Mouse (Mus musculus) stomach, embryonic 15.5 days (tissue): ENCODE measurements around the gene Nfkbil1. TPM values are rescaled to one million over a fixed set of nuclear protein-coding genes. Genes with fewer than 3 reads are reported as not detected.
A peak's percentile ranks its signal among the peaks of the same experiment; 100 is the strongest.

Source experiments
- ATAC-seq: fragments of 200-750 bp; cut with Nextera tagmentation; 2 replicates; pipeline ENCODE4 v1.8.0; 2017; ENCODE audit warnings: low read depth, moderate number of reproducible peaks, moderate TSS enrichment; ENCODE audit not compliant: insufficient read depth, low FRiP score
- H3K27ac ChIP-seq: fragments of 300-500 bp; sonication (generic); 2 replicates; pipeline ENCODE4 v1.5.1; 2015; ENCODE audit warnings: mild to moderate bottlenecking, inconsistent platforms
- H3K27me3 ChIP-seq: fragments of 300-500 bp; sonication (generic); replicated peaks from 2 replicates; pipeline ENCODE4 v1.6.1; 2015; ENCODE audit warnings: inconsistent platforms
- H3K36me3 ChIP-seq: fragments of 300-500 bp; sonication (generic); 2 replicates; pipeline ENCODE4 v1.6.1; 2015; ENCODE audit warnings: inconsistent platforms
- H3K4me1 ChIP-seq: fragments of 300-500 bp; sonication (generic); 2 replicates; pipeline ENCODE4 v1.6.1; 2015; ENCODE audit warnings: inconsistent platforms
- H3K4me2 ChIP-seq: fragments of 300-500 bp; sonication (generic); 2 replicates; pipeline ENCODE4 v1.6.1; 2015; ENCODE audit warnings: mild to moderate bottlenecking, inconsistent platforms
- H3K4me3 ChIP-seq: fragments of 300-500 bp; sonication (generic); replicated peaks from 2 replicates; pipeline ENCODE4 v1.5.1; 2015; ENCODE audit warnings: inconsistent platforms
- H3K9ac ChIP-seq: fragments of 300-500 bp; sonication (generic); 2 replicates; pipeline ENCODE4 v1.6.1; 2015; ENCODE audit warnings: inconsistent platforms
- H3K9me3 ChIP-seq: fragments of 300-500 bp; sonication (generic); 2 replicates; pipeline ENCODE4 v1.6.1; 2016; ENCODE audit warnings: inconsistent platforms
- WGBS: fragments of 180-500 bp; shearing (Covaris S2); methylation state at CpG from one replicate; pipeline ENCODE4 v1.1.7; 2015; 5-methylcytosine and 5-hydroxymethylcytosine counted together
- polyA plus RNA-seq: library from polyadenylated mRNA; unstranded; fragments of >200 nt; fragmentation: Nextera tagmentation; extraction: Ambion mirVana; gene quantifications from 2 replicates; pipeline ENCODE4 v1.2.1, GENCODE M21; 2015

The Nfkbil1 gene
- polyA plus RNA-seq, 1 experiment from 2014 or later: 12.5 TPM

- Histone ChIP-seq H3K27me3 (0 out of 2 replicates have a peak, but pooled peaks cover 3% of the 10 kb centered on the region), H3K9ac (peak within 1 kb of the TSS; percentile 75), H3K27ac (no peak within 1 kb of the TSS), H3K4me1 (peaks cover 5% of the 10 kb centered on the region; the same call in 1 of the 2 replicates), H3K4me3 (peak within 1 kb of the TSS; percentile 69), H3K36me3 (no peaks in the 10 kb centered on the region), H3K4me2 (peak within 1 kb of the TSS; percentile 99), H3K9me3 (no peaks in the 10 kb centered on the region)
- ATAC-seq: peak; percentile 87
- 1% methylated on average over 70 of the region's 73 CpGs for WGBS
Measured at GRCm38 (mm10) chr17:35262664-35263522, 27.3 kb upstream of the Nfkbil1 start, which contains the start of gene H2-D1. H2-D1 (plus strand) TSS chr17:35262730.

- WGBS: 64% methylated on average over 13 of the region's 13 CpGs
- H3K4me1 ChIP-seq: peaks cover 7% of the 10 kb centered on the region; the same call in 1 of the 2 replicates
- no peak overlapping the region for H3K9ac ChIP-seq
- no peak for ATAC-seq
- H3K4me3 ChIP-seq: no peak overlapping the region
- no peaks in the 10 kb centered on the region for H3K36me3 ChIP-seq
- H3K27me3 ChIP-seq: 0 out of 2 replicates have a peak, but pooled peaks cover 3% of the 10 kb centered on the region
- H3K27ac ChIP-seq: no peak overlapping the region
- H3K4me2 ChIP-seq: no peak overlapping the region
- H3K9me3 ChIP-seq: no peaks in the 10 kb centered on the region
Measured at GRCm38 (mm10) chr17:35261651-35262050, 26.1 kb upstream of the Nfkbil1 start.

GRCm38 (mm10) chr17:35259621-35260020 lies 24.0 kb upstream of the Nfkbil1 start:
- H3K4me2 ChIP-seq: no peak overlapping the region
- 80% methylated on average over 4 of the region's 4 CpGs for WGBS
- no peak overlapping the region for H3K9ac ChIP-seq
- no peak overlapping the region for H3K4me3 ChIP-seq
- H3K36me3 ChIP-seq: no peaks in the 10 kb centered on the region
- 0 out of 2 replicates have a peak, but pooled peaks cover 3% of the 10 kb centered on the region for H3K27me3 ChIP-seq
- peaks cover 7% of the 10 kb centered on the region; the same call in 1 of the 2 replicates for H3K4me1 ChIP-seq
- no peak for ATAC-seq
- no peaks in the 10 kb centered on the region for H3K9me3 ChIP-seq
- 0 out of 2 replicates have a peak overlapping the region, but pooled peaks have one; percentile 48 for H3K27ac ChIP-seq

DNA sequence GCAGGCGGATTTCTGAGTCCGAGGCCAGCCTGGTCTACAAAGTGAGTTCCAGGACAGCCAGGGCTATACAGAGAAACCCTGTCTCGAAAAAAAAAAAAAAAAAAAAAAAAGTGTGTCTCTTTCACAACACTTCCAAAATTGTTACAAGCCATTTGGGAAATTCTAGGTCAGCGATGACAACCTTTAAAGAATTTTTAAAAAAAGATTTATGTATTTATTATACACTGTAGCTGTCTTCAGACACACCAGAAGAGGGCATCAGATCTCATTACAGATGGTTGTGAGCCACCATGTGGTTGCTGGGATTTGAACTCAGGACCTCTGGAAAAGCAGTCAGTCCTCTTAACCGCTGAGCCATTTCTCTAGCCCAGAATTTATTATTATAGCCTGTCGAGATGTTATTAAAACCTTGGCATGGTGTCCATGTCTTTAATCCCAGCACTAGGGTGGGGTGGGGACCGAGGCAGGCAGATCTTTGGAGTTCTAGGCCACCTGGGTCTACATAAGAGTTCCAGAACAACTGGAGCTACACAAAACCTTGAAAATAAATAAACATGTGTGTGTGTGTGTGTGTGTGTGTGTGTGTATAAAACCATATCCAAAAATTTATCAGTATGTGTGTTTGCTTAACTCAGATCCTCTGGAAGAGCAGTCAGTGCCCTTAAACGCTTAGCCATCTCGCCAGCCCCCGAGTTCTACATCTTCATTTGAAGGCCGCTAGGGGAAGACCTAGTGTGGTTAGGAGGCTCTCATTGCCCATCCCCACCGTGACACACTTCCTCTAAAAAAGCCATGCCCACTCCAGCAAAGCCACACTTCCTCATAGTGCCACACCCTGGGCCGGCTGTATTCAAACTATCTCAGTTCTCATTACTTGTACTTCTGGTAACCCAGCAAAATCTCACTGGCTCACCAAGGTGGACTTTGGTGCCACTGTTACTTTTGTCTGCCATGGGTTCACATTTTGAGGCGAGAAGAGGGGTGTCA lies 23.2 kb upstream of the Nfkbil1 start:
- Histone ChIP-seq H3K27ac (0 out of 2 replicates have a peak overlapping the region, but pooled peaks have one; percentile 48), H3K9me3 (no peaks in the 10 kb centered on the region), H3K9ac (no peak overlapping the region), H3K4me2 (no peak overlapping the region), H3K36me3 (peaks cover 2% of the 10 kb centered on the region; the same call in 1 of the 2 replicates), H3K4me3 (no peak overlapping the region), H3K4me1 (peaks cover 7% of the 10 kb centered on the region; the same call in 1 of the 2 replicates), H3K27me3 (0 out of 2 replicates have a peak, but pooled peaks cover 3% of the 10 kb centered on the region)
- 50% methylated on average over 13 of the region's 14 CpGs for WGBS
- no peak for ATAC-seq

DNA sequence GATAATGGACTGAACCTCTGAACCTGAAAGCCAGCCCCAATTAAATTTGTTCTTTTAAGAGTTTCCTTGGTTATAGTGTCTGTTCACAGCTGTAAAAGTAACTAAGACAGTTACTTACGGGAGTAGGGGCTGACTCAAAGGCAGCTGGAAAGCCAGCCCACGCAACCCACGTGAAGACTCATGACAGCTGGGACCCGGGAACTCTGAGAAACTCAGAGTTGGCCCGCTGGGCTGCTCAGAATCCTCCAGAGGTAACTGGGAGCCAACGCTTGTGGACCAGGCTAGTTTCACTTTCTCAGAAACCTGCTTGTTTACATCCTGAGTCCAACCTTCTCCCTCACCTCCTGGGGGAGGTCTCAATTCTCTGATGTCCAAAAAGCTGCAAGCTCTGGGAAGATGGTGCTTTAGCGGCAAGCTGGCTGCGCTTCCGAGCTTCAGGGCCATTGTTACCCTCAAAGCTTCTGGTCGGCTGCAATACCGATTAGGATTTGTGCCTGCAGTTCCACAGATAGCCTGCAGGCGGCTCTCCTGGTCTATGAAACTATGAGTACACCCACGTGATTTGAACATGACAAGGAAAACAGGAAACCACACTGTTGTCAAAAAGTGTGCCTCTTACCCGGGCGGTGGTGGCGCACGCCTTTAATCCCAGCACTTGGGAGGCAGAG lies 22.4 kb upstream of the Nfkbil1 start:
- Histone ChIP-seq H3K4me1 (peaks cover 7% of the 10 kb centered on the region; the same call in 1 of the 2 replicates), H3K27me3 (no peaks in the 10 kb centered on the region), H3K27ac (no peak overlapping the region), H3K4me3 (peak overlapping the region; percentile 24), H3K36me3 (peaks cover 9% of the 10 kb centered on the region; the same call in 1 of the 2 replicates), H3K4me2 (peak overlapping the region; percentile 47), H3K9ac (no peak overlapping the region; the same call in 1 of the 2 replicates), H3K9me3 (no peaks in the 10 kb centered on the region)
- WGBS: 14% methylated on average over 17 of the region's 17 CpGs
- ATAC-seq: no peak

DNA sequence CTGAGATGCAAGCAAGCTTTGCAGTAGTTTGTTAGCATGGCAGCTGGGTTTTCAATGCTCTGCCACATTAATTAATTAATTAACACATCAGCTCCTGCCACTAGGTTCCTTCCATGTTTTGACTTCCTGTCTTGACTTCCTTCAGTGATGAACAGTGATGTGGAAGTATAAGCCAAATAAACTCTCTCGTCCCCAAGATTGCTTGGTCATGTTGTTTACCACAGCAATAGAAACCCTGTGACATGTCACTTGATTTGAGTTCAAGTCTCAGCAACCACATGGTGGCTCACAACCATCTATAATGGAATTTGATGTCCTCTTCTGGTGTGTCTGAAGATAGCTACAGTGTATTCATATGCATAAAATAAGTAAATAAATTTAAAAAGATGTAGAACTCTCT lies 21.8 kb upstream of the Nfkbil1 start:
- H3K4me2 ChIP-seq: no peak overlapping the region

DNA sequence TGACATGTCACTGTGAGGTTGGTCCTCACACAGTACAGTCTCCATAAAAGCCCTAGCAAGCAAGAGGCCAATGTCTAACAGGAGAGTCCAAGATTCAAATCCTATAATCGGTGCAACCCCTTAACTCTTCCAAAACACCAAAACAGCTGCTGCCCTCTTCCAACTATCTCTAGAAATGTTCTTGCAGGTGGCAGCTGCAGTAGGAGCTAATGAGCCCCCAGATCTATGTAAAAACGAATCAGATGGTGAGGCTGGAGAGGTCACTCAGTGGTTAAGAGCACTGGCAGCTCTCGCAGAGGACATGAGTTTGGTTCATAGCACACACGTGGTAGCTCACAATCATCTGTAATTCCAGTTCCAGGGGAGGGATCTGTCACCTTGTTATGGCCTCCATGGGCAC lies 20.1 kb upstream of the Nfkbil1 start:
- Histone ChIP-seq H3K4me3 (no peak overlapping the region), H3K27ac (no peak overlapping the region), H3K36me3 (peaks cover 30% of the 10 kb centered on the region), H3K27me3 (no peaks in the 10 kb centered on the region), H3K9ac (no peak overlapping the region), H3K9me3 (no peaks in the 10 kb centered on the region), H3K4me1 (0 out of 2 replicates have a peak, but pooled peaks cover 3% of the 10 kb centered on the region), H3K4me2 (no peak overlapping the region)
- ATAC-seq: no peak
- WGBS: 50% methylated on average over 4 of the region's 4 CpGs

More for the DNA sequence above, 21.8 kb upstream of the Nfkbil1 start:
- 71% methylated on average over 1 of the region's 1 CpGs for WGBS
- Histone ChIP-seq H3K36me3 (peaks cover 15% of the 10 kb centered on the region; the same call in 1 of the 2 replicates), H3K9ac (no peak overlapping the region), H3K9me3 (no peaks in the 10 kb centered on the region), H3K4me3 (no peak overlapping the region), H3K27ac (no peak overlapping the region), H3K4me1 (peaks cover 6% of the 10 kb centered on the region; the same call in 1 of the 2 replicates), H3K27me3 (no peaks in the 10 kb centered on the region)
- no peak for ATAC-seq

GRCm38 (mm10) chr17:35255301-35255700 lies 19.7 kb upstream of the Nfkbil1 start:
- ATAC-seq: no peak
- Histone ChIP-seq H3K9me3 (no peaks in the 10 kb centered on the region), H3K4me3 (no peak overlapping the region), H3K36me3 (peaks cover 34% of the 10 kb centered on the region), H3K9ac (no peak overlapping the region), H3K27me3 (no peaks in the 10 kb centered on the region), H3K27ac (no peak overlapping the region), H3K4me2 (no peak overlapping the region), H3K4me1 (0 out of 2 replicates have a peak, but pooled peaks cover 3% of the 10 kb centered on the region)
- WGBS: 68% methylated on average over 3 of the region's 3 CpGs

GRCm38 (mm10) chr17:35254241-35255098 lies 18.9 kb upstream of the Nfkbil1 start:
- WGBS: 54% methylated on average over 11 of the region's 11 CpGs
- peaks cover 42% of the 10 kb centered on the region for H3K36me3 ChIP-seq
- ATAC-seq: no peak
- no peaks in the 10 kb centered on the region for H3K27me3 ChIP-seq
- H3K4me1 ChIP-seq: 0 out of 2 replicates have a peak, but pooled peaks cover 3% of the 10 kb centered on the region
- H3K9me3 ChIP-seq: no peaks in the 10 kb centered on the region
- H3K4me2 ChIP-seq: no peak overlapping the region
- H3K27ac ChIP-seq: peak overlapping the region; percentile 4; the same call in 1 of the 2 replicates
- no peak overlapping the region for H3K9ac ChIP-seq
- H3K4me3 ChIP-seq: no peak overlapping the region
